Comparison of ENCODE assay signal across 19 mouse cellular contexts in genomic region chr1:156999947-157000346, GRCm38 (mm10).
DNase-seq lines count a peak whose midpoint lies in the region; ATAC-seq and TF ChIP-seq lines count a peak whose summit lies in the region.
"Had no signal": no experiment of that assay in that cellular context is flagged by ENCODE, and none has a peak within 500 bp of the region (broad histone marks: within the 10 kb centered on the region; RNA-seq: fewer than 3 reads in every experiment).

No protein-coding gene starts in this region.

- no peaks in the 10 kb centered on the region for H3K27me3 ChIP-seq in forebrain, embryonic 10.5 days (ENCODE audit: poor library complexity, severe bottlenecking)
- H3K27me3 ChIP-seq in forebrain, postnatal 0 days (ENCODE audit: insufficient read depth, low read length), result no peaks in the 10 kb centered on the region
- H3K27me3 ChIP-seq in hindbrain, embryonic 12.5 days, result no peaks in the 10 kb centered on the region
- H3K27me3 ChIP-seq in hindbrain, postnatal 0 days (ENCODE audit: insufficient read depth, low read length), result no peaks in the 10 kb centered on the region
- H3K27me3 ChIP-seq in embryonic facial prominence, embryonic 11.5 days (ENCODE audit: control insufficient read depth, insufficient read depth, low read length), result no peaks in the 10 kb centered on the region
- H3K27me3 ChIP-seq in stomach, postnatal 0 days (ENCODE audit: control insufficient read depth, insufficient read depth, low read length), result no peaks in the 10 kb centered on the region
- H3K27me3 ChIP-seq: embryonic facial prominence, embryonic 15.5 days; heart, embryonic 12.5 days; hindbrain, embryonic 13.5 days; intestine, embryonic 15.5 days had no signal

- H3K4me2 ChIP-seq in forebrain, postnatal 0 days (ENCODE audit: low read depth), result no peak overlapping the region
- H3K4me2 ChIP-seq in hindbrain, embryonic 12.5 days (replicated peaks), result no peak overlapping the region
- no peak overlapping the region for H3K4me2 ChIP-seq in hindbrain, postnatal 0 days (ENCODE audit: low read depth, low read length)
- no peak overlapping the region for H3K4me2 ChIP-seq in embryonic facial prominence, embryonic 11.5 days (ENCODE audit: low read depth, low read length)
- no peak overlapping the region for H3K4me2 ChIP-seq in stomach, postnatal 0 days (replicated peaks; ENCODE audit: low read depth)
- H3K4me2 ChIP-seq: embryonic facial prominence, embryonic 15.5 days; heart, embryonic 12.5 days; hindbrain, embryonic 13.5 days; intestine, embryonic 15.5 days had no signal

- WGBS in forebrain, embryonic 10.5 days, result 62% methylated on average over 8 of the region's 8 CpGs
- 61% methylated on average over 8 of the region's 8 CpGs for WGBS in forebrain, postnatal 0 days
- 49% methylated on average over 8 of the region's 8 CpGs for WGBS in hindbrain, embryonic 12.5 days
- WGBS in hindbrain, postnatal 0 days, result 59% methylated on average over 8 of the region's 8 CpGs
- 41% methylated on average over 8 of the region's 8 CpGs for WGBS in embryonic facial prominence, embryonic 11.5 days
- 52% methylated on average over 8 of the region's 8 CpGs for WGBS in stomach, postnatal 0 days

- DNase-seq in forebrain, embryonic 10.5 days (ENCODE audit: extremely low spot score, low spot score), result no peak
- no peak for DNase-seq in forebrain, postnatal 0 days
- no peak for DNase-seq in hindbrain, postnatal 0 days (ENCODE audit: low spot score)
- DNase-seq in embryonic facial prominence, embryonic 11.5 days (ENCODE audit: low spot score), result peak; percentile 6
- no peak for DNase-seq in stomach, postnatal 0 days (ENCODE audit: low spot score)
- no peak for DNase-seq in gastrocnemius, postnatal 4 days (ENCODE audit: low spot score in 2 of 2)
- DNase-seq: adrenal gland, postnatal 10 days; B cell, adult 2 months; cerebellum, adult 18-20 months; cerebellum, adult 9-11 months; cerebellum, postnatal 36 days; gastrocnemius, postnatal 10 days had no signal

- TF ChIP-seq EP300 in stomach, postnatal 0 days (optimal IDR thresholded peaks at IDR 0.05), result no peak

- H3K4me1 ChIP-seq in forebrain, embryonic 10.5 days, result peaks cover 41% of the 10 kb centered on the region
- H3K4me1 ChIP-seq in forebrain, postnatal 0 days (ENCODE audit: insufficient read depth), result peaks cover 18% of the 10 kb centered on the region; the same call in 1 of the 2 replicates
- H3K4me1 ChIP-seq in hindbrain, embryonic 12.5 days, result peaks cover 33% of the 10 kb centered on the region
- 0 out of 2 replicates have a peak, but pooled peaks cover 10% of the 10 kb centered on the region for H3K4me1 ChIP-seq in hindbrain, postnatal 0 days (ENCODE audit: insufficient read depth, low read length)
- H3K4me1 ChIP-seq in embryonic facial prominence, embryonic 11.5 days (ENCODE audit: control insufficient read depth, insufficient read depth, low read length), result no peaks in the 10 kb centered on the region
- no peaks in the 10 kb centered on the region for H3K4me1 ChIP-seq in stomach, postnatal 0 days (replicated peaks; ENCODE audit: control insufficient read depth, insufficient read depth)

- peak overlapping the region; percentile 48; the same call in 1 of the 2 replicates for H3K27ac ChIP-seq in forebrain, embryonic 10.5 days
- no peak overlapping the region for H3K27ac ChIP-seq in forebrain, postnatal 0 days (ENCODE audit: low read depth, low read length)
- 0 out of 2 replicates have a peak overlapping the region, but pooled peaks have one; percentile 31 for H3K27ac ChIP-seq in hindbrain, embryonic 12.5 days
- H3K27ac ChIP-seq in hindbrain, postnatal 0 days, result no peak overlapping the region
- H3K27ac ChIP-seq in embryonic facial prominence, embryonic 11.5 days (replicated peaks; ENCODE audit: low read depth, low read length), result no peak overlapping the region
- H3K27ac ChIP-seq in stomach, postnatal 0 days (replicated peaks), result peak overlapping the region; percentile 59
- H3K27ac ChIP-seq: embryonic facial prominence, embryonic 15.5 days; intestine, embryonic 15.5 days had no signal

- no peak for ATAC-seq in forebrain, postnatal 0 days
- ATAC-seq in hindbrain, embryonic 12.5 days (ENCODE audit: low FRiP score), result no peak
- no peak for ATAC-seq in hindbrain, postnatal 0 days
- no peak for ATAC-seq in embryonic facial prominence, embryonic 11.5 days (replicated peaks; ENCODE audit: insufficient number of reproducible peaks, low FRiP score, low TSS enrichment, low read depth)
- ATAC-seq in stomach, postnatal 0 days (ENCODE audit: low FRiP score, low TSS enrichment), result no peak
- ATAC-seq: CD4-positive, CD25-positive, alpha-beta regulatory T cell, adult 4 months; intestine, embryonic 15.5 days had no signal

- H3K36me3 ChIP-seq in forebrain, embryonic 10.5 days (replicated peaks), result no peaks in the 10 kb centered on the region
- no peaks in the 10 kb centered on the region for H3K36me3 ChIP-seq in forebrain, postnatal 0 days (ENCODE audit: insufficient read depth)
- no peaks in the 10 kb centered on the region for H3K36me3 ChIP-seq in hindbrain, embryonic 12.5 days
- H3K36me3 ChIP-seq in hindbrain, postnatal 0 days (ENCODE audit: insufficient read depth, low read length), result no peaks in the 10 kb centered on the region
- H3K36me3 ChIP-seq in embryonic facial prominence, embryonic 11.5 days (replicated peaks; ENCODE audit: control insufficient read depth, insufficient read depth, low read depth, low read length), result no peaks in the 10 kb centered on the region
- H3K36me3 ChIP-seq in stomach, postnatal 0 days (ENCODE audit: control insufficient read depth, insufficient read depth, low read length), result no peaks in the 10 kb centered on the region
- H3K36me3 ChIP-seq: embryonic facial prominence, embryonic 15.5 days; heart, embryonic 12.5 days; hindbrain, embryonic 13.5 days; intestine, embryonic 15.5 days had no signal

- no peak overlapping the region for H3K9ac ChIP-seq in forebrain, postnatal 0 days
- no peak overlapping the region for H3K9ac ChIP-seq in hindbrain, embryonic 12.5 days
- H3K9ac ChIP-seq in hindbrain, postnatal 0 days (replicated peaks; ENCODE audit: low read length), result no peak overlapping the region
- no peak overlapping the region for H3K9ac ChIP-seq in embryonic facial prominence, embryonic 11.5 days (replicated peaks; ENCODE audit: low read length)
- H3K9ac ChIP-seq in stomach, postnatal 0 days (ENCODE audit: low read length), result no peak overlapping the region
- H3K9ac ChIP-seq: embryonic facial prominence, embryonic 15.5 days; heart, embryonic 12.5 days; hindbrain, embryonic 13.5 days; intestine, embryonic 15.5 days had no signal

- no peak for TF ChIP-seq CTCF in forebrain, postnatal 0 days (IDR thresholded peaks at IDR 0.05; ENCODE audit: low read depth)
- TF ChIP-seq CTCF in hindbrain, postnatal 0 days (IDR thresholded peaks at IDR 0.05; ENCODE audit: low read depth), result no peak
- TF ChIP-seq CTCF in stomach, postnatal 0 days (IDR thresholded peaks at IDR 0.05; ENCODE audit: low read depth), result no peak

- H3K4me3 ChIP-seq in forebrain, embryonic 10.5 days, result no peak overlapping the region
- H3K4me3 ChIP-seq in forebrain, postnatal 0 days (ENCODE audit: low read depth, low read length), result no peak overlapping the region
- no peak overlapping the region for H3K4me3 ChIP-seq in hindbrain, embryonic 12.5 days
- no peak overlapping the region for H3K4me3 ChIP-seq in hindbrain, postnatal 0 days (ENCODE audit: low read length)
- no peak overlapping the region for H3K4me3 ChIP-seq in embryonic facial prominence, embryonic 11.5 days (ENCODE audit: low read depth, low read length)
- H3K4me3 ChIP-seq in stomach, postnatal 0 days (ENCODE audit: low read depth, low read length), result no peak overlapping the region
- H3K4me3 ChIP-seq: embryonic facial prominence, embryonic 15.5 days; erythroblast, embryonic 14.5 days; heart, embryonic 12.5 days; hindbrain, embryonic 13.5 days; intestine, embryonic 15.5 days had no signal

- no peaks in the 10 kb centered on the region for H3K9me3 ChIP-seq in forebrain, embryonic 10.5 days
- no peaks in the 10 kb centered on the region for H3K9me3 ChIP-seq in forebrain, postnatal 0 days (ENCODE audit: low read length)
- H3K9me3 ChIP-seq in hindbrain, embryonic 12.5 days (replicated peaks), result no peaks in the 10 kb centered on the region
- H3K9me3 ChIP-seq in hindbrain, postnatal 0 days (ENCODE audit: low read length), result no peaks in the 10 kb centered on the region
- H3K9me3 ChIP-seq in embryonic facial prominence, embryonic 11.5 days (replicated peaks; ENCODE audit: control insufficient read depth, low read length), result no peaks in the 10 kb centered on the region
- H3K9me3 ChIP-seq in stomach, postnatal 0 days (ENCODE audit: control insufficient read depth, low read length), result no peaks in the 10 kb centered on the region
- H3K9me3 ChIP-seq: embryonic facial prominence, embryonic 15.5 days; heart, embryonic 12.5 days; hindbrain, embryonic 13.5 days; intestine, embryonic 15.5 days had no signal

Comparison
In these comparisons a context has a peak if more than half of its experiments do, and no peak if none do; other contexts are left out.
1. H3K27ac ChIP-seq: peak in forebrain, embryonic 10.5 days (single experiment), hindbrain, embryonic 12.5 days (single experiment) and stomach, postnatal 0 days (single experiment); none in forebrain, postnatal 0 days (single experiment), hindbrain, postnatal 0 days (single experiment) and embryonic facial prominence, embryonic 11.5 days (single experiment).